Comparison of ENCODE assay signal across 7 mouse cellular contexts in the genomic region with DNA sequence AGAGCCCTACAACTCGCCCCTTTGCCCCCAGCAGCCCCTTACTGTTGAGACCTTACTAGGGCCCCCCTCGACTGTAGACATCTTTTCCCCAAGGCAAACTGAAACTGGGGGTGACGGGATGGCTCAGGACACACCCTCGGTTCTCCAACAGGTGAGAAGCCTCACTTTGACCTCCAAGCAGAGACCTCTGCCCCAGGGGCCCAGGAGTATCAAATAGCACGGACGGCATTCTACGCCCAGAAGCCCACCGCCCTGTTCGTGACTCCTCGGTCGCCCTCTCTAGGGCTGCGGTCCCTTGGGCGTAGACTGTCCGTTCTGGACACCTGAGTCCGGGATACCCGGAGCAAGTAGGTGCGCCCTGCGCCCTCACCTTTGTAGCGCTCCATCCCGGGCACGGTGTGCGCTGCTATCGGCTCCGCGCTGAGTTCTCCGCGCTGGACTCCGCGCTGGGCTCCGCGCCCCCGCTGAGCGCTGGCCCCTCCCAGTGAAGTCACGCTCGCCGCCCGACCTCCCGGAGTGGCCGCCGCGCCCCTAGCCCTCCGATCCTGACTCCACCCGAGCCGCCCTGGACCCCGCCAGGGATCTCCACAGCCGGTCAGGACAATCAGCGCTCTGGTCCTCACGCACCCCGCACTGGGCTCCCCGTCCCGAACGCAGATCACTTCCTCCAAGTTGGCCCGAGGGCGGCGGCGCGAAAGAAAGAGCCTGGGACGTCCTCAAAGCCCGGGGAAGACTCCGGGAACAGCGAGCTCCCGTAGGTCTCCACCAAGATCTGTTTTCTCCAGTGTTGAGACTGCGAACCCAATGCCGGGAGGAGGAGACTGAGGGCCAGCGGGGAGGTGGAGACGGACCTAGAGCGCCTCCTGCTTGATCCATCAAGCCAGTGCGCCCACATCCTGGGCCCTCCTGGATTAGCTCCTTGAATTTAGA. TPM values are rescaled to one million over a fixed set of nuclear protein-coding genes. Genes with fewer than 3 reads are reported as not detected.
DNase-seq lines count a peak whose midpoint lies in the region; ATAC-seq and TF ChIP-seq lines count a peak whose summit lies in the region.

Gene Afap1l2, minus strand, starts transcription at position 448 of the 930 bp plus-strand sequence.

- H3K36me3 ChIP-seq in embryonic facial prominence, embryonic 15.5 days: no peaks in the 10 kb centered on the region
- H3K36me3 ChIP-seq in heart, embryonic 15.5 days: no peaks in the 10 kb centered on the region
- no peaks in the 10 kb centered on the region for H3K36me3 ChIP-seq in lung, embryonic 14.5 days (ENCODE audit: insufficient read depth)

- H3K27me3 ChIP-seq in embryonic facial prominence, embryonic 15.5 days: peaks cover 10% of the 10 kb centered on the region
- peaks cover 33% of the 10 kb centered on the region for H3K27me3 ChIP-seq in heart, embryonic 15.5 days
- peaks cover 4% of the 10 kb centered on the region for H3K27me3 ChIP-seq in lung, embryonic 14.5 days (ENCODE audit: insufficient read depth, low read length)

- WGBS in embryonic facial prominence, embryonic 15.5 days: 2% methylated on average over 68 of the region's 68 CpGs
- WGBS in heart, embryonic 15.5 days: 2% methylated on average over 68 of the region's 68 CpGs
- WGBS in lung, embryonic 14.5 days: 2% methylated on average over 68 of the region's 68 CpGs

- 0 out of 2 replicates have a peak within 1 kb of the TSS, but pooled peaks have one; percentile 4 for H3K27ac ChIP-seq in embryonic facial prominence, embryonic 15.5 days (replicated peaks)
- no peak within 1 kb of the TSS for H3K27ac ChIP-seq in heart, embryonic 15.5 days
- 0 out of 2 replicates have a peak within 1 kb of the TSS, but pooled peaks have one; percentile 15 for H3K27ac ChIP-seq in lung, embryonic 14.5 days (ENCODE audit: low read depth)

- H3K9me3 ChIP-seq in embryonic facial prominence, embryonic 15.5 days (replicated peaks): no peaks in the 10 kb centered on the region
- no peaks in the 10 kb centered on the region for H3K9me3 ChIP-seq in heart, embryonic 15.5 days (replicated peaks)
- H3K9me3 ChIP-seq in lung, embryonic 14.5 days (ENCODE audit: low read depth, low read length): no peaks in the 10 kb centered on the region

- peak within 1 kb of the TSS; percentile 59 for H3K4me3 ChIP-seq in embryonic facial prominence, embryonic 15.5 days (replicated peaks)
- peak within 1 kb of the TSS; percentile 58 for H3K4me3 ChIP-seq in heart, embryonic 15.5 days
- peak within 1 kb of the TSS; percentile 61 for H3K4me3 ChIP-seq in lung, embryonic 14.5 days (ENCODE audit: low read depth, low read length)

- peak within 1 kb of the TSS; percentile 98 for H3K4me2 ChIP-seq in embryonic facial prominence, embryonic 15.5 days (replicated peaks)
- H3K4me2 ChIP-seq in heart, embryonic 15.5 days: peak within 1 kb of the TSS; percentile 90
- H3K4me2 ChIP-seq in lung, embryonic 14.5 days: peak within 1 kb of the TSS; percentile 94

- DNase-seq in ES-CJ7 (ENCODE audit: low read depth, low spot score): peak; percentile 80
- DNase-seq in adrenal gland, postnatal 14 days: peak; percentile 81
- DNase-seq in kidney, postnatal 10 days: peak; percentile 85
- DNase-seq in lung, embryonic 14.5 days: peak; percentile 80
- DNase-seq in right cerebral cortex, postnatal 14 days: peak; percentile 27

- peak; percentile 70; the same call in 1 of the 2 replicates for ATAC-seq in embryonic facial prominence, embryonic 15.5 days (ENCODE audit: insufficient number of reproducible peaks, low FRiP score, low TSS enrichment, low read depth)
- ATAC-seq in heart, embryonic 15.5 days (replicated peaks; ENCODE audit: insufficient number of reproducible peaks, insufficient read depth, low FRiP score, low read depth): peak; percentile 58
- peak; percentile 75 for ATAC-seq in lung, embryonic 14.5 days (ENCODE audit: insufficient read depth)

- peaks cover 32% of the 10 kb centered on the region for H3K4me1 ChIP-seq in embryonic facial prominence, embryonic 15.5 days
- peaks cover 19% of the 10 kb centered on the region for H3K4me1 ChIP-seq in heart, embryonic 15.5 days (replicated peaks)
- H3K4me1 ChIP-seq in lung, embryonic 14.5 days (ENCODE audit: insufficient read depth): peaks cover 22% of the 10 kb centered on the region

- peak; percentile 75 for TF ChIP-seq CTCF in lung, embryonic 14.5 days (IDR thresholded peaks at IDR 0.05; ENCODE audit: low read depth)

- peak within 1 kb of the TSS; percentile 39 for H3K9ac ChIP-seq in embryonic facial prominence, embryonic 15.5 days
- peak within 1 kb of the TSS; percentile 51 for H3K9ac ChIP-seq in heart, embryonic 15.5 days
- peak within 1 kb of the TSS; percentile 66 for H3K9ac ChIP-seq in lung, embryonic 14.5 days

RNA-seq across cellular contexts. Expression of gene Afap1l2, which starts in this region (rescaled TPM):
- total RNA-seq in adrenal gland, postnatal 14 days (2021): 15.2 and 17.3 TPM in 2 replicates
- 12.2 and 12.8 TPM in 2 replicates for polyA plus RNA-seq in embryonic facial prominence, embryonic 15.5 days (2015; fragmentation: Nextera tagmentation; extraction: Ambion mirVana)
- 2.6 and 5.4 TPM in 2 replicates for polyA plus RNA-seq in heart, embryonic 15.5 days (2015; fragmentation: Nextera tagmentation; extraction: Ambion mirVana)
- 23.3 and 24.2 TPM in 2 replicates for polyA plus RNA-seq in lung, embryonic 14.5 days (2014; fragmentation: Nextera tagmentation; extraction: Ambion mirVana)

Comparison
In these comparisons a context has a peak if more than half of its experiments do, and no peak if none do; other contexts are left out.
1. DNase-seq: peak in every context shown above with its lines; median percentile 85 in kidney, postnatal 10 days; 81 in adrenal gland, postnatal 14 days; 80 in ES-CJ7; 80 in lung, embryonic 14.5 days; 27 in right cerebral cortex, postnatal 14 days.